Mouse (Mus musculus) bone marrow macrophage, adult 2 months (primary cell): ENCODE results near the gene Slc50a1.

Experiments used
- CTCF ChIP-seq: IDR thresholded peaks from 2 replicates; pipeline ENCODE4 v1.5.1; 2012; ENCODE audit warnings: low read depth, mild to moderate bottlenecking, low read length, moderate library complexity
- POLR2A ChIP-seq: IDR thresholded peaks from 2 replicates; pipeline ENCODE4 v1.6.1; 2012; ENCODE audit warnings: mild to moderate bottlenecking, low read depth, low read length, borderline replicate concordance

GRCm38 (mm10) chr3:89291874-89292273 lies 21.5 kb upstream of the Slc50a1 start:
- TF ChIP-seq CTCF: no peak
- TF ChIP-seq POLR2A: no peak
